Mouse (Mus musculus) thymus, adult 2 months (tissue): ENCODE results near the gene Tfg.

Experiments
- CTCF ChIP-seq: fragments of 200-500 bp; IDR thresholded peaks from 2 replicates; pipeline ENCODE4 v1.5.1; 2012; ENCODE audit warnings: mild to moderate bottlenecking, control low read depth, low read length, moderate library complexity, borderline replicate concordance; ENCODE audit not compliant: control insufficient read depth, poor library complexity, insufficient read depth; ENCODE audit errors: extremely low read depth
- POLR2A ChIP-seq: fragments of 200-500 bp; IDR thresholded peaks from 2 replicates; pipeline ENCODE4 v1.6.1; 2012; ENCODE audit warnings: mild to moderate bottlenecking, low read length, control low read depth, moderate library complexity; ENCODE audit not compliant: control insufficient read depth, poor library complexity, insufficient read depth; ENCODE audit errors: extremely low read depth

GRCm38 (mm10) chr16:56677146-56677545 is 40.1 kb downstream of the Tfg start:
- TF ChIP-seq CTCF: no peak
- TF ChIP-seq POLR2A: no peak
